Mouse (Mus musculus): ENCODE results near the gene Fam172a.

The Fam172a gene

DNA sequence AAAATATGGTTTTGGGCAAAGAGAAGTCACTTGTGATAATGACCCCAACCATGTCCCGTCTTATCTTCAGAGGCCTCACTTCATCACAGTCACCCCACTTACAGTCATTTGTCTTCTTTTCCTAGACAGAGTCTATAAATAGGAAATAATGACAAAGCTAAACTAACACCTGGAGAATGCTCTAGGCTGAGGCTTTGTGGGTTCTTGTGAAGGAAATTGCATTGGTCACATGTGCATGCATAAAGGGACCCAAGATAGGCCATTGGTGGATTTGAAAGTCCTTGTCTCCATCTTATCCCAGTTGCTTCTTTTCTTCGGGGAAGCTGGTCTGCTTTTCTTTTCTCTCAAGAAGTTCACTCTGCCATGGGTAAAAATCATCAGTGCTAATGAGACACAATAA lies 400.5 kb downstream of the Fam172a start:
- DNase-seq (ENCODE audit: low spot score), result no peak

DNA sequence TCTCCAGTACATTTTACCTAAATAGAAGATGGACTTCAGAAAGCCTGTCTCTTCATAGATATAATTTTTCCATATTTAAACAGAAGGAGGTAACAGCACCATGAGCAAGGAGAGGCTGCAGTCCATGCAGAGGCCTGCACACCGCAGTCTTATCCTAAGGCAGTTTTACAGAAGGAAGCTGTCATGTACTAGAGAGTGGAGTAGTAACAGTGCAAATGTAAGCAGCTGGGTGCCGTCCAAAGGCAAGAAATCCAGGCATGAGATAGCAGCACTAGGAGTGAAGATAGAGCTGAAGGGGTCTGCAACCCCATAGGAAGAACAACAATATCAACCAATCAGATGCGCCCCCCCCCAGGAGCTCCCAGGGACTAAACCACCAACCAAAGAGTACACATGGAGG lies 403.0 kb downstream of the Fam172a start:
- DNase-seq (ENCODE audit: low spot score), result no peak

- no peak for DNase-seq (ENCODE audit: low spot score)
Observed at GRCm38 (mm10) chr13:78110648-78111047, 408.8 kb downstream of the Fam172a start.

DNA sequence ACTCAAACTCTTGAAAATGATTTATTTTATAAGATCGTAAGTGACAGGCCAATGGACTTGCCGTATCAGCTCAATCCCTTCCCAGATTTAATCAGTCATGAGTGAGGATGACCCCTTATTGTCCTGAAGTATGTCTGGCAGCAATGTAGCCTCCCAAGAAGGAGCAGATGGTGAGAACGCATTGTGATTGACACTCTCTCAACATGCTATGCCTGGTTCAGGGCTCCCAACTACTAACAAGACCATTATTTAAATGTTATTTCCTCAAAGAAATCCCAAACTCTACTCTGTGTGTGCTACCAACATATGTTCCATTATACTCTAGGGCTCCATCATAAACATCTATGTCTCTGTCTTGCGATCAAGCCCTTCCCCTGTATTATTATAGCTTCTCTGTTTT lies 412.1 kb downstream of the Fam172a start:
- no peak for DNase-seq (ENCODE audit: low spot score)

GRCm38 (mm10) chr13:78118715-78119114 lies 416.9 kb downstream of the Fam172a start:
- no peak for DNase-seq (ENCODE audit: low spot score)

GRCm38 (mm10) chr13:78121991-78122390 lies 420.2 kb downstream of the Fam172a start:
- no peak for DNase-seq (ENCODE audit: low spot score)

GRCm38 (mm10) chr13:78123911-78124426 lies 422.1 kb downstream of the Fam172a start:
- DNase-seq (ENCODE audit: low spot score), result no peak

- DNase-seq (ENCODE audit: low spot score), result no peak
Observed at GRCm38 (mm10) chr13:78157465-78157864, 455.6 kb downstream of the Fam172a start.

DNA sequence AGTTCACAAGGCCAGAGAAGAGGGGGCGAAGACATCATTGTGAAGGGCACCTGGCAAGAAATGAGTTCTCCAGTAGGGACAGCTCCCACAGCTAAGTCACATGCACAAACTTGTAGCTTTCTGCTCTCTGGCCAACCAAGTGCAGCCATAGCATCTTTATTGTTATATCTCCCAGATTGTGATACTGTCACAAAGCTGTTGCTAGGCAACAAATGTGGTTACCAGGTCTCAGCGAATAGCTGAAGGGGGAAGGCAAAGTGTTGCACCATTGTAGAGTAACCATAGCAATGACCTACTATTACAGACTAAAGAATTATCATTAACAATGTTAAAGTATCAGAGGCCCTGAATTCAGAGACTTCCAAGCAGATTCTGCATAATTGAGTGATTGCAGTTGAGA lies 460.3 kb downstream of the Fam172a start:
- DNase-seq (ENCODE audit: low spot score), result no peak

DNA sequence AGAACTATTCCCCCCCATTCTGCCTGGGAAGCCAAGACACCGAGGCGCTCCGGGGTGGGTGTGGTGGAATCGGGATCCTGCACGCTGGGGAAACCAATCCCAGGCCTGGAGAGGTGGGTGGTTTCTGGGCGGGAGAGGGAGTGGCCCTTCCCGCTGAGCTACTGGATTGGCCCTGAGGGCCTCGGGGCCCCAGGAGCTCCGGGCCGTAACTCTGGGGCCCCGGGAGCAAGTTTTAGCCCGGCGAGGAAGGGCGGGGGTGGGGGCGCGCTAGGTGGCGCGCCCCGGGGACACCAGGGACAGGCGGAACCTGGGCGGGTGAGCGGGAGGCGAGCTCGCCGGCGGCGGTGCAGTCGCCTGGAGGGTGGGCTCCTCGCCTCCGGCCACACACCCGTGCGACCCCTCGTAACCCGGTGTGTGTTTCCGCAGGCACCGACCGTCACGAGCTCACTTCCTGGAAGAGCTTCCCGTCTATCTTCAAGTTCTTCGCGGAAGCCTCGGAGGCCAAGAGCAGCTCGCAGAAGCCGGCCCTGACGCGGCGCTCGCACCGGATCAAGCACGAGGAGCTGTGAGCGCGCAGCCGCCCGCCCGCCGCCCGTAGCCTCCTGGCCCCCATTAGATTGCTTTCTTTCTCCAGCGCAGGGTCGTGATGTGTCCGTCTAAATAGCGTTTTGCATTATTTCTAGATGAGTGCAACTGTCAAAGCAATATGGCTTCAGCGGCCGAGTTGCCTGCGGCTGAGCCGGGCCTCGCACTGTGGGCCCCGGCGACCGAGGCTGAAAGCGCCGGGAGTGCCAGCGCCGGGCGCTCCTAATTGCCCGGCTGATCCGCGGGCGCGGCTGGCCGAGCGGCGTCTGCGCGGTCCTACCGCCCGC lies 461.5 kb downstream of the Fam172a start:
- no peak for DNase-seq (ENCODE audit: low spot score)

GRCm38 (mm10) chr13:78164941-78165340 lies 463.1 kb downstream of the Fam172a start:
- no peak for DNase-seq (ENCODE audit: low spot score)

DNA sequence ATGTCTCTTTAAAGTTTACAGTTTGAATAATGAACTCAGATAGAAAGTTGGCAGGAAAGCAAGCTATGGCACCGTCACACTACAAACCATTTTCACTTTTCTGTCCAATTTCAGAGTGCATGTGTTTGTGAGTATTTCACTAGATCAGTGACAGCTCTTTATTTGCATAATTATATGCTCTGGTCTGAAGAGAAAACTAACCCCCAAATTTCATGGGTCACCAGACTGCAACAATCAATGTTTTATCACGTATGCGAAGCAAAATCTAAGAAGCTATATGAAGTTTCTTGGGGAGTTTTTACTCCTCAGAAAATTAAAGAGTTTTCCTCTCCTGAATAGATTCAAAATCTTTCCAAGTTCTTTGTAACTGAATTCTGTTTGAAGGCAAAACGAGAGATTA lies 466.3 kb downstream of the Fam172a start:
- DNase-seq (ENCODE audit: low spot score), result no peak

- no peak for DNase-seq (ENCODE audit: low spot score)
Observed at GRCm38 (mm10) chr13:78171320-78171719, 469.5 kb downstream of the Fam172a start.

DNA sequence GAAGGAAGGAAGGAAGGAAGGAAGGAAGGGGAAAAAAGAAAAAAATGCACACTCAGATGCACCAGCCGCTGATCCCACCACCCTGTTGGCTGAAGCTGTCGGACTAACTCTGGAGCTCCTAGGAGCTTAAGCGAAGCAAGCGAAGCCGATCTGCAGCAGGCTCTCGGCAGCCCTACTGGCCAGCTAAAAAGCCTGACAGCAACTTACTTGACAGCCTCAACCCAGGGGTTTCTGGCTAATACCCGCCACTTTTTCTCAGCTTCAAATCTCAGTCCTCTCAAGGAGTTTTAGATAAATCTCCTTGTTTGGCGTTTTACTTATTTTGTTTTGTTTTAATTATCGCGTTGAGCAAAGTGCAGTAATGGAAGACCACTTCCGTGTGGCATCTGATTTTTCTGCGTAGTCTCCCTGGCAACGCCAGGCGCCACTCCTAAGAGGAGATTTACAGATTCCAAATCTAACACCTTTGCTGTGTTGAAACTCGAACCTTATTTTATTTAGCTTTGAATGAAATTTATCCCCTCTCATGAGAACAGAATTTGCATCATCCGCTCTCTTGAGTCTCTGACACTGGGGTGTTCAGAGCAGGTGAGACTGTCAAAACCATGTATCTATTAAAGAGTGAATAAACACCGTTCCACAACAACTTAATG lies 470.3 kb downstream of the Fam172a start:
- DNase-seq (ENCODE audit: low spot score), result no peak

GRCm38 (mm10) chr13:78172861-78173260 lies 471.0 kb downstream of the Fam172a start:
- no peak for DNase-seq (ENCODE audit: low spot score)

DNA sequence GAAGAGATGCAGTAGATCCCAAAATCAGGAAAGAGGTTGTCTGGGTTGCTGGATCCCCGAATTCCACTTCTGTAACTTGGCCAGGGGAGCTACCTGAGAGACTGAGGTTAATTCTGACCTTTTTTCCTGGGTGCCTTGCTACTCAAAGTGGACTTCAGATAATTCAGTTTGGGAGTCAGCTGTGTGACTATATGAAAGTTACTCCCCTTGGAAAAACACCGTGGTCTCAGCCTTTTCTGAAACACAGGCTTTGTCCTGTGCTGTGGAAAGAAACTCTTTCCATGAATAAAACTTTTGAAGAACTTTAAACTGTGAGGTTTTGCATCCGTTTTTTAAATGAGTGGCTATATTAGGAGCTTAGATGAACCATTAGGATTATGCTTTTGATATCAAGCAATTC lies 472.4 kb downstream of the Fam172a start:
- DNase-seq (ENCODE audit: low spot score), result no peak

GRCm38 (mm10) chr13:78174891-78175290 lies 473.1 kb downstream of the Fam172a start:
- no peak for DNase-seq (ENCODE audit: low spot score)

- DNase-seq (ENCODE audit: low spot score), result no peak
Observed at GRCm38 (mm10) chr13:78175821-78176380, 474.1 kb downstream of the Fam172a start.

DNA sequence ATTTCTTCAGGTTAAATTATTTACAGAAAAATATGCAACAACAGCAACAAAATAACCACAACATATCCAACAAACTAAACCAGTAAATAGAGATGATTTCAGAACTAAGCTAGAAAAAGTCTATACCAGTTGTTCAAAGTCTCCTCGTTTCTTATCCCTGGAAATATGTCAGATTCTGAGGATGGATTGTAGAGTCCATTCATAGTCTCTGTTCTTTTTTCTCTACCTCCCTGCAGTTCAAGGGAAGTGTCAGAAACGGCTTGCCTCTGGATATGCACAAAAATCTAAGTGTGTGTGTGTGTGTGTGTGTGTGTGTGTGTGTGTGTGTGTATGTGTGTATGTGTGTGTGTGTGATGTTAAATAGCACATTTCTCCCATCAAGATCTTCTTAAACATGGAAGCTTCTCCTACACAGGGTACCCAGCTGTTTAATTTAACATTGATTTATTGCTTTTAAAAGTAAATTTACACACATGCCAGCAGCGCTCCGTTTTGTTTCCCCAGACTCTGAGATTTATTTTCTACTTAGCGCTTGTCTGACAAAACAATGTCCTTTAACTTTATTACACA lies 475.6 kb downstream of the Fam172a start:
- DNase-seq (ENCODE audit: low spot score), result no peak

GRCm38 (mm10) chr13:78178021-78178420 lies 476.2 kb downstream of the Fam172a start:
- no peak for DNase-seq (ENCODE audit: low spot score)

- no peak for DNase-seq (ENCODE audit: low spot score)
Observed at GRCm38 (mm10) chr13:78178771-78179170, 476.9 kb downstream of the Fam172a start.

DNA sequence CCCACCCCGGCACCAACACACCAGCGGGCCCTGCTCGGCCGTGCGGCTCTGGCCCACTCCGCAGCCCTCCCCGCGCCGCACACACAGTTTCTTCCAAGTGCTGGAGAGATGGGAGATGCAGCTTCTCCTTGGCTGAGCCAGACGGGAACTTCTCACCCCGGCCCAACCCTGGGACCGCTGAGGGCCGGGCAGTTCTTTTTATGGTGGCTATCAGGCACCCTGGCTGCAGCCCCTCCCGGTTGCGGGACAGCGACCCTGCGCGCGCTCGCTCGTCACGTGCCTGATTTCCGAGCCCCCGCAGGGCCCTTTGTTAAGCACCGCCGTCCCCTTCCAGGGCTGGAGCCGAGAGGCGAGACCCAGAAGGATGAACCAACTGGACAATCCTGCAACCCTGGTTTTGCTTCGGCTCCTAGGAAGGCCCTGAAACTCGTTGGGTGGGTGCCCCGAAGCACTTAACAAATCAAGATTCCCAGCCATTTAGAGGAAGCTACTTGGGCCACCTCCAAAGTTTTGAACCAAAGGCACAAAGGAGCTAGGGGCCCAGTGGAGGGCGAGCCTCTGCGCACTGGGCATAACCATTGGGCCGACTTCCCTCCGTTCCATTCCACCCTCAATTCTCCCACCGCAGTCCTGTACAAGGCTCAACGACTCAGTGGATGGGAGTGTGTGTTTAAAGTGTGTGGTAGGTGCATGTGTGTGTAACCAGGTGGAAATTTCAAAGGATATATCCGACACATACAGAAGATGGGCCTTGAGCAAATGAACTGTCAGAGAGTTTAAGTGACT lies 477.7 kb downstream of the Fam172a start:
- no peak for DNase-seq (ENCODE audit: low spot score)
